Mouse (Mus musculus) embryonic facial prominence, embryonic 11.5 days (tissue): ENCODE measurements around the gene Mab21l2. TPM values are rescaled to one million over a fixed set of nuclear protein-coding genes. Genes with fewer than 3 reads are reported as not detected.

Experiments
- ATAC-seq: fragments of 200-750 bp; cut with Nextera tagmentation; replicated peaks from 2 replicates; pipeline ENCODE4 v1.8.0; 2017; ENCODE audit warnings: low read depth; ENCODE audit not compliant: insufficient number of reproducible peaks, low FRiP score, low TSS enrichment
- DNase-seq: peaks from one replicate; pipeline ENCODE4 v3.0.0-alpha.2; 2015; ENCODE audit warnings: low spot score
- H3K27ac ChIP-seq: fragments of 300-500 bp; sonication (generic); replicated peaks from 2 replicates; pipeline ENCODE4 v1.5.1; 2014; ENCODE audit warnings: mild to moderate bottlenecking, low read depth, low read length, control low read depth
- H3K27me3 ChIP-seq: fragments of 300-500 bp; sonication (generic); 2 replicates; pipeline ENCODE4 v1.6.1; 2014; ENCODE audit warnings: mild to moderate bottlenecking, low read length, moderate library complexity, mixed read lengths; ENCODE audit not compliant: control insufficient read depth, insufficient read depth
- H3K36me3 ChIP-seq: fragments of 300-500 bp; sonication (generic); replicated peaks from 2 replicates; pipeline ENCODE4 v1.6.1; 2014; ENCODE audit warnings: low read depth, mild to moderate bottlenecking, low read length, moderate library complexity, mixed read lengths; ENCODE audit not compliant: control insufficient read depth, insufficient read depth
- H3K4me1 ChIP-seq: fragments of 300-500 bp; sonication (generic); 2 replicates; pipeline ENCODE4 v1.6.1; 2014; ENCODE audit warnings: low read length, mixed read lengths; ENCODE audit not compliant: control insufficient read depth, insufficient read depth
- H3K4me2 ChIP-seq: fragments of 300-500 bp; sonication (generic); 2 replicates; pipeline ENCODE4 v1.6.1; 2014; ENCODE audit warnings: low read depth, mild to moderate bottlenecking, control low read depth, low read length, moderate library complexity
- H3K4me3 ChIP-seq: fragments of 300-500 bp; sonication (generic); 2 replicates; pipeline ENCODE4 v1.5.1; 2014; ENCODE audit warnings: low read depth, low read length, control low read depth
- H3K9ac ChIP-seq: fragments of 300-500 bp; sonication (generic); replicated peaks from 2 replicates; pipeline ENCODE4 v1.6.1; 2014; ENCODE audit warnings: mild to moderate bottlenecking, control low read depth, low read length
- H3K9me3 ChIP-seq: fragments of 300-500 bp; sonication (generic); replicated peaks from 2 replicates; pipeline ENCODE4 v1.6.1; 2016; ENCODE audit warnings: mild to moderate bottlenecking, low read length, inconsistent platforms, mixed read lengths; ENCODE audit not compliant: control insufficient read depth
- WGBS: fragments of 180-500 bp; shearing (Covaris S2); extraction: QIAGEN DNeasy Blood & Tissue Kit; methylation state at CpG from one replicate; pipeline ENCODE4 v1.1.7; 2014; 5-methylcytosine and 5-hydroxymethylcytosine counted together
- polyA plus RNA-seq: library from polyadenylated mRNA; unstranded; fragments of >200 nt; fragmentation: Nextera tagmentation; extraction: Ambion mirVana; gene quantifications from 2 replicates; pipeline ENCODE4 v1.2.1, GENCODE M21; 2014

Mab21l2 gene
- polyA plus RNA-seq, 1 experiment from 2014 or later: 171 TPM

- under 1% methylated on average over 45 of the region's 45 CpGs for WGBS
- no peak for ATAC-seq
Measured at GRCm38 (mm10) chr3:86546471-86547250, 1.8 kb downstream of the Mab21l2 start.

GRCm38 (mm10) chr3:86545945-86546344, 2.5 kb downstream of the Mab21l2 start:
- H3K36me3 ChIP-seq: no peaks in the 10 kb centered on the region
- peak overlapping the region; percentile 76 for H3K4me3 ChIP-seq
- H3K4me1 ChIP-seq: no peaks in the 10 kb centered on the region; the same call in 1 of the 2 replicates
- WGBS: 16% methylated on average over 5 of the region's 5 CpGs
- peak overlapping the region; percentile 99 for H3K27ac ChIP-seq
- ATAC-seq (no peak), DNase-seq (peak; percentile 54)
- H3K4me2 ChIP-seq: peak overlapping the region; percentile 68
- H3K9ac ChIP-seq: peak overlapping the region; percentile 96
- no peaks in the 10 kb centered on the region for H3K27me3 ChIP-seq
- H3K9me3 ChIP-seq: no peaks in the 10 kb centered on the region

More at GRCm38 (mm10) chr3:86546471-86547250, 1.8 kb downstream of the Mab21l2 start:
- peak; percentile 55 for DNase-seq
- peak overlapping the region; percentile 68 for H3K4me2 ChIP-seq
- peak overlapping the region; percentile 96 for H3K9ac ChIP-seq
- H3K36me3 ChIP-seq: no peaks in the 10 kb centered on the region
- peak overlapping the region; percentile 99 for H3K27ac ChIP-seq
- no peaks in the 10 kb centered on the region for H3K9me3 ChIP-seq
- no peaks in the 10 kb centered on the region; the same call in 1 of the 2 replicates for H3K4me1 ChIP-seq
- H3K27me3 ChIP-seq: no peaks in the 10 kb centered on the region
- peak overlapping the region; percentile 76 for H3K4me3 ChIP-seq

- Histone ChIP-seq H3K4me1 (no peaks in the 10 kb centered on the region), H3K9me3 (no peaks in the 10 kb centered on the region), H3K27ac (peak overlapping the region; percentile 59; the same call in 1 of the 2 replicates), H3K4me3 (peak overlapping the region; percentile 45), H3K27me3 (no peaks in the 10 kb centered on the region), H3K9ac (peak overlapping the region; percentile 69), H3K36me3 (no peaks in the 10 kb centered on the region), H3K4me2 (no peak overlapping the region)
- 11% methylated on average over 3 of the region's 3 CpGs for WGBS
- peak; percentile 78 for DNase-seq
- no peak for ATAC-seq
Measured at GRCm38 (mm10) chr3:86544785-86545184, 3.6 kb downstream of the Mab21l2 start.

GRCm38 (mm10) chr3:86541863-86542397, 6.5 kb downstream of the Mab21l2 start:
- WGBS: 49% methylated on average over 1 of the region's 1 CpGs
- DNase-seq: no peak
- ATAC-seq: no peak
- H3K9ac ChIP-seq: no peak overlapping the region
- peak overlapping the region; percentile 25; the same call in 1 of the 2 replicates for H3K4me2 ChIP-seq
- no peak overlapping the region; the same call in 1 of the 2 replicates for H3K4me3 ChIP-seq
- no peaks in the 10 kb centered on the region for H3K4me1 ChIP-seq
- no peaks in the 10 kb centered on the region for H3K9me3 ChIP-seq
- H3K27ac ChIP-seq: no peak overlapping the region
- H3K36me3 ChIP-seq: no peaks in the 10 kb centered on the region
- no peaks in the 10 kb centered on the region for H3K27me3 ChIP-seq

GRCm38 (mm10) chr3:86541074-86541614, 7.3 kb downstream of the Mab21l2 start:
- ATAC-seq (no peak), DNase-seq (no peak)
- no peak overlapping the region for H3K4me3 ChIP-seq
- no peaks in the 10 kb centered on the region for H3K9me3 ChIP-seq
- H3K4me2 ChIP-seq: peak overlapping the region; percentile 7
- H3K27ac ChIP-seq: no peak overlapping the region
- no peaks in the 10 kb centered on the region for H3K36me3 ChIP-seq
- H3K4me1 ChIP-seq: no peaks in the 10 kb centered on the region
- 48% methylated on average over 4 of the region's 4 CpGs for WGBS
- H3K27me3 ChIP-seq: no peaks in the 10 kb centered on the region
- H3K9ac ChIP-seq: peak overlapping the region; percentile 41; the same call in 1 of the 2 replicates

GRCm38 (mm10) chr3:86539555-86540168, 8.8 kb downstream of the Mab21l2 start:
- Histone ChIP-seq H3K9ac (0 out of 2 replicates have a peak overlapping the region, but pooled peaks have one; percentile 14), H3K9me3 (no peaks in the 10 kb centered on the region), H3K4me2 (peak overlapping the region; percentile 2), H3K4me3 (no peak overlapping the region), H3K27me3 (no peaks in the 10 kb centered on the region), H3K27ac (peak overlapping the region; percentile 66; the same call in 1 of the 2 replicates), H3K36me3 (no peaks in the 10 kb centered on the region), H3K4me1 (no peaks in the 10 kb centered on the region)
- WGBS: 7% methylated on average over 11 of the region's 11 CpGs
- DNase-seq (peak; percentile 78), ATAC-seq (peak; percentile 75)

GRCm38 (mm10) chr3:86538645-86539554, 9.5 kb downstream of the Mab21l2 start:
- H3K4me2 ChIP-seq: no peak overlapping the region; the same call in 1 of the 2 replicates
- no peaks in the 10 kb centered on the region for H3K4me1 ChIP-seq
- H3K9ac ChIP-seq: no peak overlapping the region
- ATAC-seq (peak; percentile 64), DNase-seq (peak; percentile 61)
- H3K27me3 ChIP-seq: no peaks in the 10 kb centered on the region
- peak overlapping the region; percentile 14; the same call in 1 of the 2 replicates for H3K27ac ChIP-seq
- H3K9me3 ChIP-seq: no peaks in the 10 kb centered on the region
- no peaks in the 10 kb centered on the region for H3K36me3 ChIP-seq
- no peak overlapping the region for H3K4me3 ChIP-seq
- WGBS: 12% methylated on average over 13 of the region's 13 CpGs
